Mouse (Mus musculus): ENCODE data around the gene Ppt2.

The Ppt2 gene

DNA sequence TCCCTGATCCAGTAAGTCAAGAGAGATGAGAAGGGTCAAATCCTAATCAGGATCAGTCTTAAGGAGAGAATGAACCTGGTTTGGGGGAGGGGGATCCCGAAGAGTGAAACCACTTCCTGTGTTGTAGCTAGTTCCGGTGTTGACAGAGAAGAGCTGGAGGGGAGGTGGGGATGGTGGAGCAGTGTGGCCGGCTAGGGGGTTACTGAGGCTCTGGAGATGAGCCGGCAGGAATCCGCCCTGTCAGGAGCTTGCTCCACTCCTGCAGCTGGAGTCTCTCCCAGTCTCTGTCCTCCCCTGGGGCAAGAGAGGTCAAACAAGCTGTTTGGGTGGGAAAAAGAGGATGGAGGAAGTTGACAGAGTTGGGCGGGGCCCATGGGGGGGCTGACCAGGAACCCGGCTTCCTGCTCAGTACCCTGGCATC is 38.6 kb downstream of the Ppt2 start, which contains the start of gene Gpsm3:
Gpsm3 (plus strand) TSS at position 126 of the 421 bp plus-strand sequence.
- in situ Hi-C loops (cut with MboI, MseI) = loop anchor here in 1 of 2 experiments (25.0 kb wide), 1 partner anchor 1673 kb away; the partner anchor contains the start of genes Rpp21 and Trim39

- in situ Hi-C loops (cut with MboI, MseI) = loop anchor here in 1 of 2 experiments (25.0 kb wide), 1 partner anchor 1673 kb away; the partner anchor contains the start of genes Rpp21 and Trim39
Observed at GRCm38 (mm10) chr17:34589206-34589605, 39.1 kb downstream of the Ppt2 start.

DNA sequence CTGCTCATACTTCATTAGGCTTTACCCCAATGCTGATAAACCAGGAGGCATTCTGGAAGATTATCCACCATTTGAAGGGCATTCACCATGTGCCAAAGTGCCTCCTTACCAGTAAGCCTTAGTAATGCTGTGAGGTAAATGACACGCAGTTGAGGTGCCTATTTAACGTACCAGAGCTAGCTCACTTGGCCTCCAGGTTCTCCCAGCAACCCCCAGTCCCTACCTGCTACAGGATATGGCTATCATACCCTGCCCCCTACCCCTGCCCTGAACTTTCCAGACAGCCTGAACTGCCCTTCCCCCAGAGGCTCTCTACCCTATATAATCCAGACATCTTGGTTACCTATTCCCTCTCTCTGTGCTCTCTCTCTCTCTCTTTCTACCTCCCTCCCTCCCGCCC is 39.5 kb downstream of the Ppt2 start:
- in situ Hi-C loops (cut with MboI, MseI) = loop anchor here in 1 of 2 experiments (25.0 kb wide), 1 partner anchor 1674 kb away; the partner anchor contains the start of genes Rpp21 and Trim39

DNA sequence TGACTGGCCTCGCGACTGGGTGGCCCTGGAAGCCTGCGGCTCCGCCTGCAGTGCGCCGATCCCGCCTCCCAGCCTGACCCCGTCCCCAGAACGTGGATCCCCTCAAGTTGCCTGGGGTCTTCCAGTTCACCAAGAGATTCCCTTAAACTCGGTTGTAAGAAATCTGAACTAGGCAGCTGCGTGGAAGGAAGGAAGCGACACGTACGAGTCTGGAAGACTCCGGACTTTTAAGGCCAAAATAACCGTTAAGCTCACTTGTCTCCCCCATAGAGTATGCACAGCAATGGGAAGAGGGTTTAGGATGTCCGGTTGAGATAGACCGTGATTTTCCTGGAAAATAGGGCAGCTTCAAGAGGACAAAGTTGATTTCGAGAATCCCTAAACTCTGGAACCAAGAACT is 40.5 kb downstream of the Ppt2 start:
- in situ Hi-C loops (cut with MboI, MseI) = loop anchor here in 1 of 2 experiments (25.0 kb wide), 1 partner anchor 1674 kb away; the partner anchor contains the start of genes Rpp21 and Trim39

GRCm38 (mm10) chr17:34587423-34587811 is 40.9 kb downstream of the Ppt2 start:
- in situ Hi-C loops (cut with MboI, MseI) = loop anchor here in 1 of 2 experiments (25.0 kb wide), 1 partner anchor 1675 kb away; the partner anchor contains the start of genes Rpp21 and Trim39

DNA sequence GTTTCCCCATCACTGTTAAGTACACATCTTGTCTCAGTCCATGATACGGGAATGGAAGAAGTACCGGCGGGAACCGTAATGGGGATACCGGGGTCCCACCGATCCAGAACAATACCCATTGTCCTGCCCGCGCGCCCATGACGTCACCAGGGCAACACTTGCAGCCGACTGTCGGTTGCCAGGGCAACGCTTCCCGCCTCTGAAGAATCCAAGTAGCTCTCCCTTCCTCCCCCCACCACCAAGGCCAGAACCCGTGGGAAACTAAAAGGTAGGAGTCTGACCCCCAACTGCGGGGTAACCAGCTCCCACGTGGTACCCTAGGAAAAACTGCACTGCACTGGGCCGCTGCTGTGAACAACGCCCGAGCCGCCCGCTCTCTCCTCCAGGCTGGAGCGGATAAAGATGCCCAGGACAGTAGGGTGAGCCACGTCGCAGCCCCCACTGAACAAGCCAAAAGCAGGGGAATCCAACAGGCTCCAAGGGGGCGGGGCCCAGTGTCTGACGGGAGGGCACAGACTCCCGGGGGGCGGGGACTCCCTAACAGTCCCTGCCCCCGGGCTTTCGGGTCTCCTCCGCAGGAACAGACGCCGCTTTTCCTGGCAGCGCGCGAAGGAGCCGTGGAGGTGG is 41.4 kb downstream of the Ppt2 start:
- in situ Hi-C loops (cut with MboI, MseI) = loop anchor here in 1 of 2 experiments (25.0 kb wide), 1 partner anchor 1675 kb away; the partner anchor contains the start of genes Rpp21 and Trim39

DNA sequence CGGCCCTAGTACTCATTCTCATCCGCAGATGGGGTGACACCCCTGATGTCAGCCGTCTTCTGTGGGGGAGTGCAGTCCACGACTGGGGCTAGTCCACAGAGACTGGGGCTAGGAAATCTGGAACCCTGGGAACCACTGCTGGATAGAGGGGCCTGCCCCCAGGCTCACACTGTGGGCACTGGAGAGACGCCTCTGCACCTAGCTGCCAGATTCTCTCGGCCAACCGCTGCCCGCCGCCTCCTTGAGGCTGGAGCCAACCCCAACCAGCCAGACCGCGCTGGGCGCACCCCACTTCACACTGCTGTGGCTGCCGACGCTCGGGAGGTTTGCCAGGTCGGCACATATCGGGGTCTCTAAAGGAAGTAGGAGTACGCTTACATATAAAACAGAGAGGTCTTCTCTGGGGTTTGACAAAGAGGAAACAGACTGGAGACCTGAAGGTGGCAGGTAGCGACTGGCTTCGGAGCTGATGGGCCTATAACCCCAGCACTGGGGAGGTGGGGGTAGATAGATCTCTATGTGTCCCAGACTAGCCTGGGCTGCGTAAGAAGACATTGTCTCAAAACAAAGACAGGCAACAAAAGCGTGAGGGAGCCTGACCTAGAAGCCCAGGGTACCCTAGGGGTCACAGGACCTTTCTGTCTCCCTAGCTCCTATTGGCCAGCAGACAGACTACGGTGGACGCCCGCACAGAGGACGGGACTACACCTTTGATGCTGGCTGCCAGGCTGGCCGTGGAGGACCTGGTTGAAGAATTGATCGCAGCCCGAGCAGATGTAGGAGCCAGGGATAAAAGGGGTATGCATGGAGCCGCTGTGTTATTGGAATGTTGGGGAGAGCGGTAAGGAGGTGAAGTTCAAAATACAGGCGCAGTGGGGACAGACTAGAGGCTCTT is 42.2 kb downstream of the Ppt2 start:
- in situ Hi-C loops (cut with MboI, MseI) = loop anchor here in 1 of 2 experiments (25.0 kb wide), 1 partner anchor 1676 kb away; the partner anchor contains the start of genes Rpp21 and Trim39

DNA sequence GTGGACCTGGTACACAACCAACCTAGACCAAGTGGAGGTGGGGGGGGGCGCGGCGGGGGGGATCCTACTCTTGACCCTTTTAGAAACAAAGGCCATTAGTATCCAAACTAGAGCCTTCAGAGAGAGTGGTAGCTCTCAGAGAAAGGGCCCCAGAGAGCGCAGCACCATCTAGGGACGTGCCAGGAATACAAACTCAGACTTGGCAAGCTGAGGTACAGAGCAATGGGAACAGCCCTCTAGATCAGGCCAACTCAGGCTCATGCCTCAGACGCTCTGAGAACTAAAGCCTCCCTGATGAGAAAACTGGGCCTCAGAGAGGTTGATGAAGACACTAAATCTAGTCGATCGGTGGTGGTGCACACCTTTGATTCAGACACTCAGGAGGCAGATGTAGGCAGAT is 43.2 kb downstream of the Ppt2 start:
- in situ Hi-C loops (cut with MboI, MseI) = loop anchor here in 1 of 2 experiments (25.0 kb wide), 1 partner anchor 1677 kb away; the partner anchor contains the start of genes Rpp21 and Trim39

GRCm38 (mm10) chr17:34583819-34584218 is 44.5 kb downstream of the Ppt2 start:
- in situ Hi-C loops (cut with MboI, MseI) = loop anchor here in 1 of 2 experiments (25.0 kb wide), 1 partner anchor 1678 kb away; the partner anchor contains the start of genes Rpp21 and Trim39

DNA sequence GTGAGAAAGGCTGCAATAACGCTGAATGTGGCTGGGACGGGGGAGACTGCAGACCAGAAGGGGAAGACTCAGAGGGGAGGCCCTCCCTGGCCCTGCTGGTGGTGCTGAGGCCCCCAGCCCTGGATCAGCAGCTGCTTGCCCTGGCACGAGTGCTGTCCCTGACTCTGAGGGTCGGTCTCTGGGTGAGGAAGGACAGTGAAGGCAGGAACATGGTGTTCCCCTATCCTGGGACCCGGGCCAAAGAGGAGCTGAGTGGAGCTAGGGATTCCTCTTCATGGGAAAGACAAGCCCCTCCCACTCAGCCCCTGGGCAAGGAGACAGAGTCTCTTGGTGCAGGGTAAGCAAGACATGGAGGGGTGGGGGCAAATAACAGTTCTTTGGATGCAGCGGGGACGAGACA is 44.9 kb downstream of the Ppt2 start:
- in situ Hi-C loops (cut with MboI, MseI) = loop anchor here in 1 of 2 experiments (25.0 kb wide), 1 partner anchor 1679 kb away; the partner anchor contains the start of genes Rpp21 and Trim39

- in situ Hi-C loops (cut with MboI, MseI) = loop anchor here in 1 of 2 experiments (25.0 kb wide), 1 partner anchor 1680 kb away; the partner anchor contains the start of genes Rpp21 and Trim39
Observed at GRCm38 (mm10) chr17:34582528-34582927, 45.8 kb downstream of the Ppt2 start.

- in situ Hi-C loops (cut with MboI, MseI) = loop anchor here in 1 of 2 experiments (25.0 kb wide), 1 partner anchor 1684 kb away; the partner anchor contains the start of genes Rpp21 and Trim39
Observed at GRCm38 (mm10) chr17:34578070-34578469, 50.2 kb downstream of the Ppt2 start.

DNA sequence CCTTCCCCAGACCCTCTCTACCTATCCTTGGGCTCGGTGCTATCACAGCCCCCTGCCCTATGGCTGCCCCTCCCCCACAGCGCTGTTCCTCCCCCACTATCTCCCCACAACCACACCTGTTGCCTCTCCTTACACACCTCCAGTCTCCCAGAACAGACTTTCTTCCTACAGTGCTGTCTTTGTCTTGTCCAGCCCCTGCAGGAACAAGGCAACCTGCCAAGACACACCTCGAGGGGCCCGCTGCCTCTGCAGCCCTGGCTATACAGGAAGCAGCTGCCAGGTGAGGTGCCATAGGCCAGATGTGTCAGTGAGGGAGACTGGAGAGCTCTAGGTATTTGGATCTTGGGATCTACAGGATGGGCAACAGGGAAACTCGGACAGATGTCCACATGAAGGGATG is 51.7 kb downstream of the Ppt2 start:
- in situ Hi-C loops (cut with MboI, MseI) = loop anchor here in 1 of 2 experiments (25.0 kb wide), 1 partner anchor 1686 kb away; the partner anchor contains the start of genes Rpp21 and Trim39

DNA sequence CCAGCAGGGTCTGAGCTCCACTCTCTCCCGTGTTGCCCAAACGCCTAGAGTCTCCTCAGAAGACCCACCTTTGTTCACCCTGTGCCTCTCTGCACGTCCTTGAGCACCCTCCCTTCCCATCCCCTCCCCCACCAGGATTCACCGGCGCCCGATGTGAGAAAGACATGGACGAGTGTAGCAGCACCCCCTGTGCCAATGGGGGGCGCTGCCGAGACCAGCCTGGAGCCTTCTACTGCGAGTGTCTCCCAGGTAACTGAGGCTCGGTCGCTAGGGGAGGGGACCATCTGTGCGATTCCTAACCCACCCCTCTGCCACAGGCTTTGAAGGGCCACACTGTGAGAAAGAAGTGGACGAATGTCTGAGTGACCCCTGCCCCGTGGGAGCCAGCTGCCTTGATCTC is 55.9 kb downstream of the Ppt2 start:
- in situ Hi-C loops (cut with MboI, MseI) = no loop called here

GRCm38 (mm10) chr17:34571875-34572274 is 56.4 kb downstream of the Ppt2 start:
- in situ Hi-C loops (cut with MboI, MseI) = no loop called here

DNA sequence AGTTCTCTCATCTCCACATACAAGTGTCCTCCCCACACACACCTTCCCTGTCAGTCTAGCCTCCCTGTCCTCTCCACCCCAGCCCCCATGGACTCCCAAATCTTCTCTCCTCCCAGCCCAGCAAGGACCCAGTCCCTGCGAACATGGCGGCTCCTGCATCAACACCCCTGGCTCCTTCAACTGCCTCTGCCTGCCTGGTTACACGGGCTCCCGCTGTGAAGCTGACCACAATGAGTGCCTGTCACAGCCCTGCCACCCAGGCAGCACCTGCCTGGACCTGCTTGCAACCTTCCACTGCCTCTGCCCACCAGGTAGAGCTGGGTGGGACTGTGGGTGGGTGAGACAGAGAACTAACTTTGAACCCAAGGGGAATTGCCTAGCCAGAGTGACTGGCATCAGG is 58.4 kb downstream of the Ppt2 start:
- in situ Hi-C loops (cut with MboI, MseI) = loop anchor here in 1 of 2 experiments (10.0 kb wide), 2 partner anchors 145 to 425 kb away; partner anchors contain the start of gene H2-DMb2

DNA sequence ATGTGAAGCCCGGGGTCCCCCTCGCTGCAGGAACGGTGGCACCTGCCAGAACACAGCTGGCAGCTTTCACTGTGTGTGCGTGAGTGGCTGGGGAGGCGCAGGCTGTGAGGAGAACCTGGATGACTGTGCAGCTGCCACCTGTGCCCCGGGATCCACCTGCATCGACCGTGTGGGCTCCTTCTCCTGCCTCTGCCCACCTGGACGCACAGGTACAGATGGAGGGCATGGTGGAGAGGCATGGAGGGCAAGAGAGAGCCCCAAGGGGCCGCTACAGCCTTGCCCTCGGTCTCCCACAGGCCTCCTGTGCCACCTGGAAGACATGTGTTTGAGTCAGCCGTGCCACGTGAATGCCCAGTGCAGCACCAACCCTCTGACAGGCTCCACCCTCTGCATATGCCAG is 59.9 kb downstream of the Ppt2 start:
- in situ Hi-C loops (cut with MboI, MseI) = loop anchor here in 1 of 2 experiments (10.0 kb wide), 2 partner anchors 146 to 424 kb away; partner anchors contain the start of gene H2-DMb2

DNA sequence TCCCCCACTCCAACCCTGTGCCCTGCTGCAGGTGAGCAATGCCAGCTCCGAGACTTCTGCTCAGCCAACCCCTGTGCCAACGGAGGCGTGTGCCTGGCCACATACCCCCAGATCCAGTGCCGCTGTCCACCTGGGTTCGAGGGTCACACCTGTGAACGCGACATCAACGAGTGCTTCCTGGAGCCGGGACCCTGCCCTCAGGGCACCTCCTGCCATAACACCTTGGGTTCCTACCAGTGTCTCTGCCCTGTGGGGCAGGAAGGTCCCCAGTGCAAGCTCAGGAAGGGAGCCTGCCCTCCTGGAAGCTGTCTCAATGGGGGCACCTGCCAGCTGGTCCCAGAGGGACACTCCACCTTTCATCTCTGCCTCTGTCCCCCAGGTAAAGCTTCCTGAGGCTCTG is 61.0 kb downstream of the Ppt2 start:
- in situ Hi-C loops (cut with MboI, MseI) = loop anchor here in 1 of 2 experiments (10.0 kb wide), 2 partner anchors 147 to 423 kb away; partner anchors contain the start of gene H2-DMb2
